Mouse (Mus musculus) spleen, adult 10 weeks (tissue): ENCODE results near the gene Slc35c1. TPM values are rescaled to one million over a fixed set of nuclear protein-coding genes. Genes with fewer than 3 reads are reported as not detected.

ENCODE experiments used
- polyA plus RNA-seq: library from polyadenylated mRNA; stranded (reverse); fragments of 350-450 nt; fragmentation: Illumina TruSeq; extraction: RNeasy Lipid Tissue Mini Kit (QIAGEN cat#74804); gene quantifications from one replicate; pipeline ENCODE4 v1.2.3, GENCODE M21; 2015; ENCODE audit warnings: low replicate concordance; ENCODE audit not compliant: insufficient read depth

The Slc35c1 gene
- 35.4 TPM for polyA plus RNA-seq

DNA sequence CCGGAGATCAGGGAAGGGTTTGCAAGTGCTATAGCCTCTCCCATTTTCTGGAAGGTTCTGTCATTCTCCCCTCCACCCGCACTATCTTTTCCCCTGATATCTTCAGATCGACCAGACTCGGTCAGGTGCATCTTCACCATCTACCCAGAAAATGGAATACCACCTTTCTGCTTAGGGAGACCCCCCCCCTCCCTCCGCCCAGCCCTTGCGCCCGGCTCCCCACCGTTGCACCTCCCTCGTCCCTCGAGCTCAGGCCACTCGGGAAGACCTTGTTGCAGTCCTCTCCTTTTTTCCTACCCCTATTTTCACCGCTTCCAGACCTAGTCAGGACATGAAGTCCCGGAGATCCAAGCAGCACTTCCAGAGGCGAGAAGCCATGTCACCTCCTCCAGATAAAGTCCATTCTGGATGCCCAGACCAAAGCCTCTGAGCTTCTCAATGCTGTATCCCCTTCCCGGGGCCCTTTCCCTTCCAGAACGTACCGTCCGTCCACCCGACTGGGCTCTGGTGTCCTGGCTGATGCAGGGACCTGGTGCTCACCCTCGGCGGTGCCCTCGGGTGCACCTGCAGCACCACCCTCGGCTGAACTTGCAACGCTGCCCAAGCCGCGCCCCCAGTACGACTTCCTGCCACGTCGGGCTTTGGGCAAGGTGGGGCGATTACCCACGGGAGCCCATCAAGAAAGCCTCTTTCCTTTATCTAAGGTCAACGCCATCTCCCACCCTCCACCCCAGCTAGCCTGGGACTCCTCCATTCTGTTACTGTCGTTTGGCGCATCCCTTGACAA, at the start of gene Slc35c1:
Gene Slc35c1, minus strand, starts transcription at position 618 of the 787 bp plus-strand sequence.

GRCm38 (mm10) chr2:92433578-92434374, 26.6 kb downstream of the Slc35c1 start, which contains the start of gene Cry2:
Gene Cry2 (minus strand): TSS chr2:92434043.

Other genes with a start within 250 kb of the Slc35c1 start
- 8.1 TPM for gene Pex16, start 85.9 kb downstream of the Slc35c1 start, polyA plus RNA-seq
- 0.23 TPM for gene Large2, start 85.7 kb downstream of the Slc35c1 start, polyA plus RNA-seq
- 2.9 TPM for gene 1700029I15Rik, start 78.0 kb downstream of the Slc35c1 start, polyA plus RNA-seq
- gene Mapk8ip1, start 59.3 kb downstream of the Slc35c1 start, polyA plus RNA-seq, result 1.6 TPM
- 6.8 TPM for gene Cry2, start 26.5 kb downstream of the Slc35c1 start, polyA plus RNA-seq
- gene Chst1, start 139.2 kb upstream of the Slc35c1 start, polyA plus RNA-seq, result 7.2 TPM